8 mouse cellular contexts compared by ENCODE assay signal in the genomic region with DNA sequence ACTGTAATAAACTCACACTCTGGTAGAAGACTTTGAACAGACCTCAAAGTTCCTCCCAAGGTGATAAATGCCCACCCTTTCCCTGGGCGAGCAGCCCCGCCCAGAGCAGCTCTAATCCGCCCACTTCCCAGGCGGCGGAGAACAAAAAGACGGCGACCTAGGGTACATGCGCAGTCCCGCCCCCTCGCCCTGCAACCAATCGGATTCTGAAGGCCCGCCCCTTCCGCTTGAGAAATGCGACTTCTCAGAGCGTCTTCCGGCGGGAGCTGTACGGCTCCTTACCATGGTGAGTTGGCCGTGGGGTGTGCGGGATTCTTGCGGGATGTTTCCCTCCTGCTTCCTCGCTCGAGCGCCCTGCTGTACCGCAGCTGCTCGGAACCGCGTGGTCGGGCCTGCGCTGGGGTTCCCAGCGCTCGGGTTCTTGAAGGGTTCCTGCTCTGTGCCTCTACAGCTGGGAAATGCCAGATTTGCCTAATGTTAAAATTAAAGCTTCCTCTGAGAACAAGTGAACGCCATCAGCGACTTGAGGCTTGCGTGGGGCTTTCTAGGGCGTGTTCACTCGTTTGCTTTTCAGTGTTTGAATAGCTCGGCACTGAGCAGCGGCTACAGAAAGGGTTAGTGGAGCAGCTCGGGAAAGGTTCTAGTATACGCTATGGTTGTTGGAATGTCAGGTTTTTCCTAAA. TPM values are rescaled to one million over a fixed set of nuclear protein-coding genes. Genes with fewer than 3 reads are reported as not detected.
DNase-seq lines count a peak whose midpoint lies in the region; ATAC-seq lines count a peak whose summit lies in the region.

Gene Slc30a6, plus strand, starts transcription at position 226 of the 683 bp plus-strand sequence.

- H3K27me3 ChIP-seq in lung, embryonic 16.5 days (ENCODE audit: control insufficient read depth, insufficient read depth, low read depth, low read length) = no peaks in the 10 kb centered on the region

- H3K4me2 ChIP-seq in lung, embryonic 16.5 days (ENCODE audit: low read depth, low read length) = peak within 1 kb of the TSS; percentile 84

- H3K4me1 ChIP-seq in lung, embryonic 16.5 days (replicated peaks; ENCODE audit: control insufficient read depth, insufficient read depth, low read length) = peaks cover 9% of the 10 kb centered on the region

- H3K9me3 ChIP-seq in lung, embryonic 16.5 days (ENCODE audit: control insufficient read depth, low read length) = no peaks in the 10 kb centered on the region

- peak within 1 kb of the TSS; percentile 82 for H3K4me3 ChIP-seq in lung, embryonic 16.5 days (ENCODE audit: low read length)

- peak within 1 kb of the TSS; percentile 92 for H3K27ac ChIP-seq in lung, embryonic 16.5 days (ENCODE audit: low read length)

- WGBS in lung, embryonic 16.5 days = under 1% methylated on average over 41 of the region's 41 CpGs

- ATAC-seq in hematopoietic stem cell, adult 5-6 weeks (replicated peaks in 1 of 2; ENCODE audit: insufficient read depth in 1 of 2, low FRiP score in 2 of 2, low TSS enrichment in 1 of 2, low read depth in 1 of 2, poor library complexity in 2 of 2, severe bottlenecking in 2 of 2) = peak; percentile 98 to 99
- peak; percentile 100 for ATAC-seq in lung, embryonic 16.5 days (ENCODE audit: low read depth)

- DNase-seq in MEL-GATA-1-ER (ENCODE audit: extremely low read depth, low read depth) = peak; percentile 90
- DNase-seq in cerebellum, adult 8-10 months = peak; percentile 96
- peak; percentile 95 for DNase-seq in forelimb bud, embryonic 11.5 days (ENCODE audit: low read depth, low spot score)
- peak; percentile 89 for DNase-seq in layer of hippocampus, adult 9-10 months (ENCODE audit: low spot score)
- DNase-seq in ovary, postnatal 10 days (ENCODE audit: low spot score) = peak; percentile 74
- peak; percentile 94 to 95 for DNase-seq in thymus, postnatal 10 days (ENCODE audit: low spot score in 2 of 2)

- H3K36me3 ChIP-seq in lung, embryonic 16.5 days (ENCODE audit: control insufficient read depth, insufficient read depth, low read length) = no peaks in the 10 kb centered on the region

- H3K9ac ChIP-seq in lung, embryonic 16.5 days (ENCODE audit: low read length) = peak within 1 kb of the TSS; percentile 98

RNA-seq across cellular contexts. Expression of gene Slc30a6, which starts in this region (rescaled TPM):
- 12.9 and 16.6 TPM in 2 replicates for total RNA-seq in hematopoietic stem cell, adult 5-6 weeks (2017)
- 38.4 and 40.5 TPM in 2 replicates for polyA plus RNA-seq in lung, embryonic 16.5 days (2015; fragmentation: Nextera tagmentation; extraction: Ambion mirVana)

Comparison
In these comparisons a context has a peak if more than half of its experiments do, and no peak if none do; other contexts are left out.
1. Peak in every context shown above with its lines: DNase-seq, ATAC-seq, H3K4me3 ChIP-seq and H3K27ac ChIP-seq.